Mouse (Mus musculus): ENCODE data around the gene Cfap69.

Gene Cfap69

DNA sequence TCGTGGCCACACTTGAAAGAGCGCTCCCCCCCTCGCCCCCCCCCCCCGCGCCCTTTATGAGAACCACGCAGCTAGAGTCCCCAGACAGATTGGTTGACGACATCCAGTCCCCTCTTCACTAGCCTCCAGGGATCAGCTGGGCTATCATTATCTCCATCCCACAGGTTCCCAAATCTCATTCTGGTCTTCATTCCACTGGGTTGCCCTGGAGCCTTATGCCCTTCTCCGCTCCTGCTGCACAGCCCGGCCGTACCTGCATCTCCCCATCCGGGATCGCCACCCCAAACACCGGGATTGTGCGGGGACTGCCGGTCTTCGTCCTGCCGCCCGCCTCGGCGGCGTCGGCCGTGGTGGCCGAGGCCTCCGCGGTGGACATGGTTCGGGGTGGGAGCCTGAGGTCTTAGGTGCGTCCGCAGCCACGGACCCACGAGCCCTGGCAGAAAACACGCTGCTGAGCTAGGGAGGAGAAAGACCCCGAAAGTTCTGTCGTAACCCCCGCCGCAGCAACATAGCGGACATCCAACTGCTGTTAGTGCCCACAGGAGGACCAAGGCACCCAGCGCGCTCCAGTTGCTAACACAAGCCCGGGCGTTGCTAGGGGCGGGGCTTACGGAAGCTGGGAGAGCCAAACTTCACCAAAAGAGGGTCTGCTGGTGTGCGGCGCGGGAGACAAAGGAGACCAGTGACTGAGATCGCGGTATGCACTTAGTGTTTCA is at the start of gene Cfap69:
TSS of gene Cfap69 (minus strand) at position 585 of the 716 bp plus-strand sequence.
- DNase-seq (ENCODE audit: extremely low read depth, insufficient read length, low spot score), result no peak

DNA sequence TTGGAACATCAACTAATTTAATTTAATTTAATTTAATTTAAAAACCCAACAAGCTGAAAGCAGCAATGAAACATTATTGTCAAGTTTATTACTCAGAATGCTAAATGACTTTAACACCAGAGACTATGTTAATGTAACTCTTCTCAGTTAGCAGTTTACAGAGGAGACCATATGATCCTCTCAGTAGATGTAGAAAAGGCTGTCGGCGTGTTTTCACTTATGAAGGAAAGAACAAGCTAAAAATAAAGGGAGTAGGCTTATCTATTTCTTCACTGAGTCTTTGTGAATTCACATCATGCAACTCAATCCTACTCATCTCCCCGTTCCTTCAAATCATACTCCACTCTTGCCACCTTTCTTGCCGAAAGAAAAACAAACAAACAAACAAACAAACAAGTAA is 47.0 kb upstream of the Cfap69 start:
- DNase-seq (ENCODE audit: extremely low read depth, insufficient read length, low spot score), result no peak

DNA sequence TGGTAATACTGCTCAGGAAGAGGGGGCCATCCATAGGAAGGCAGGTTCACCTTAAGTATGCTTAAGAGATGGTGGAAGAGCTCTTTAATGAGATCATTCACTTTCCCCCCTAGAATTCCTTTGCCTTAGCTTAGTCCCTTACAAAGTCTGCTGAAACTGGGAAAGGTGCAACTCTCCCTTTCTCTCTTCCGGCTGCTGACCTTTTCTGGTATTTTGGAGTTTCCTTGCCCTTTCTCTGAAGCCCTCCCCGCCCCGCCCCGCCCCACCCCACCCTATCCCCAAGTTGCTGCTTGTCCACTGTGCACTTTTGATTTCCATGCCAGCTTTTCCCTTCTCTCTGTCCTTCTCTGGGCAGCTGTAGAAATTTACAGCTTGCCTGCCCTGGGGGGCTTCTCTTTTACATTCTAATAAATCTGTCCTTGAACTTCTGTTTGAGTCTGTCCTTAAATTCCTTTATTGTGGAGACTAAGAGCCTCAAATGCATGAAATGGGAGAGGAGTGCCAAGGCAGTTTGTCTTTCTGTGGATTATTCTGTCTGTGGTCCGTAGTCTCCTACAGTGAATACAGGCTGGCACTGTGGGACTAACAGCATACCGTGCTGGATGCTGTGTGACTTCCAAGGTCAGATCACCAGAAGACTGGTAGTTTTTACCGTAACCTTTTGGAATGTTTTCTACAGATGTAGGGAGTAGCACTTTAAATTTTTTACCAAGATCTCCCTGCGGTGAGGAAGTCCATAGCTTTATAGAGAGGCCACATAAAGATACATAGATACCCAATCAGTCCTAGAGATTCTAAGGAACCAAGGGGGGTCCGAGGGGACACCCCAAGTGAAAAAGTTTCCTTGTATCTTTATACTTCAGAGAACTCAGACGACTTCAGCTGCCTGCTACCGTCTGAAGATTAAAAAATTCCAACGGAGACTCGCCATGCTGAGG is 43.6 kb upstream of the Cfap69 start:
- DNase-seq (ENCODE audit: extremely low read depth, insufficient read length, low spot score), result peak; percentile 45

DNA sequence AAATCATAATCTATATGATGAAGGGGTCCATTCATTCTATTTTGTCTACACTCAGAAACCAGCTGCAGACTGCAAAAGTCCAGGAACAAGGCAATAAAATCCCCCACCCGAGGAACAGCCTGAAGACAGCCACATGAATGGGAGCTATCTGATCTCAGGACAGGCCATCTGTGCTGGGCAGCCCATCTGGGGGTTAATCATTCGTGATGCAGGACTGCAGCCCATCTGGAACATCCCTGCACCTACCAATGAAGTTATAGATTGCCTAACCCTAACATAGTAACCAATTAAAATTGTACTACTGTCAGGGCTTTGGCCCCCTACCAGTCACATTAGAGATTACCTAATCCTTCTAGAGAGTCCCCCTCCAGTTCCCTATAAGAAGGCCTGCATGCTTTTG is 41.0 kb upstream of the Cfap69 start:
- DNase-seq (ENCODE audit: extremely low read depth, insufficient read length, low spot score), result no peak

DNA sequence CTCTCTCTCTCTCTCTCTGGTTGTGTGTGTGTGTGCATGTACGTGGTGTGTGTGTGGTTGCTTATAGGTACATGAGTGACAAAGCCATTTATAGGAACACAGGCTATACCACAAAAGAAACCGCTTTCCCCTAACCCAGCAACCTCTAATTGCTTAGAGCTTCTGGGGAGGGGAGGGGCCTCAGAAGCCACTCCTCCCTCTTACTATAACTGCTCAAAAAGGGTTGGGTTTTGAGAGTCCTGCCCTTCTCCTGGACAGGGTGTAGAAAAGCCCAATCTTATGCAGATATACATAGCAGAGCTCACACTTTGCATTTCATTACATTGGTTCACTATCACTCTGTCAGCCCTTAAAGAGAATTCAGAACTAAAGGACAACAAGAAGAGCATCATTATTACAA is 36.3 kb upstream of the Cfap69 start:
- DNase-seq (ENCODE audit: extremely low read depth, insufficient read length, low spot score), result no peak

DNA sequence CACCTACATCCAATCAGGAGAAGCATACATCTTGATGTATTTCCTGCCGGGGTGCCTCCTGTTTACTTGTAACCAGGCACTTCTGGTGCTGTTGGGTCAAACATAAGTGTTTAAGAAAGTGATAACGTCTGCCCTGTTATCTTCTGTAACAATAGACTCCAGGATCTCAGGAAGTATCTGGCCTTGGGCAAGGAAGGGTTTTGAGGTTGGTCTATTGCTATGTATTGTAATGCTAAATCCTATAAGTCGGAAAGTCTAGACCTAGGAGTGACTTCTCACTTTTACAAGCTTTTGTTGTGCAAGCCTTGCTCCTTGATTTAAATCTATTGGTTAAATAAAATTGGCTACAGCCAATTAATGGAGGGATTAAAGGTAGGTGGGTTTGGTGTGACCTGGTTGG is 34.8 kb upstream of the Cfap69 start:
- DNase-seq (ENCODE audit: extremely low read depth, insufficient read length, low spot score), result no peak

DNA sequence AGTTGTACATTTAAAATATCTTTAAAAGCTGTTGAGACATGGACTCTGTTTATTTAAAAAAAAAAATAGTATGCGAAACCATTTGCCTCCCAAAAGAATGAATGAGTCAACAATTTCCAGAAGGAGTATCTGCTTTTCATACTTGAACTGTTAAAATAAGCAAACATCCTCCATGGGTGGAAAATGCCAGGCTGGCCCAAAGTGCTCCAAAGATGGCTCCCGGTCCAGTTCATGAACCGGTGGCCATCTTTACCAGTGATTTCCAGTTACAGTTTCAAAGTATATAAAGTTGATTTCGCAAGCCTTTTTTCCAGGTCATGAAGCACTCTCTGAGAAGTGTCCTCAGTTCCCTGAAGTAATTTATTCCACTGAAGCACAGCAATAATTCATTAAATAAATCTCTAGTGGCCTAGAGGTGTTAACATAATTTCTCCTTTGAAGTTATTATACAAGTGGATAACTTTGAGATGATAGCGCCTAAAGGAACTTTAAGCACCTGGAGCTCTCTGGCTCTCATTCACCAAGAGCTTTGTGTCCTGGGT is 31.4 kb upstream of the Cfap69 start:
- no peak for DNase-seq (ENCODE audit: extremely low read depth, insufficient read length, low spot score)

DNA sequence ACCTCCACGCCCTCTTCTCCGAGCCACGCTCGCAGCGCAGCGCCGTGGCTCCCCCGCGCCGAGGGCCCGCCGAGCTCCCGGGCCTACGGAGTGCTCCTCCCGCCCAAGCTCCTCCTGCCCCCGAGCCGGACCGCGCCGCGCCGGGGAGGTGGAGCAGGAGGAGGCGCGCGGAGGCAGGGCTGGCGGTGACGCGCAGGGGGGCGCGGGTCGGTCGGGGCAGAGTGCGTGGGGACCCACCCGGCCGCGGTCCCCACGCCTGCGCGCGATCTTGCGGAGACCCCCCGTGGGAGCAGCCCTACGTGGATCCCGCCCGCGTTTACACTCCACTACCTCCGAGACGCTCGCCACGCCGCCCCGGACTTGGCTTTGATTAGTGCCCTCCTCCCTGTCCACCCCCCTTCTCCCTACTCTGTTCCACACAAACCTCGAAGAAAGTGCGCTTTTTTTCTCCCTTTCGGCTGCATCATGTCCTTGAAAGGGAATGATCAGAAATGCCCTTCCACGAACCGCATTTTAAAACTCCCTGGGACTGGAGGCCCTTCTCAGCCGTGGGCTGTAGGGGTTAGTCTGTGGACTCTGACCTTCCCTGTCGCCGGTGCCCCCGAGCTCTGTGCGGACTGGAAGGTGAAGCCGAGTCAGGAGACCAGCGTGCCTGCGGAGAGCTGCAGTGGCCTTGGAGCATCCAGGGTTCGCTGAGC is 30.1 kb upstream of the Cfap69 start, which contains the start of gene Steap2:
TSS of gene Steap2 (minus strand) at position 623 of the 698 bp plus-strand sequence.
- DNase-seq (ENCODE audit: extremely low read depth, insufficient read length, low spot score), result peak; percentile 86

DNA sequence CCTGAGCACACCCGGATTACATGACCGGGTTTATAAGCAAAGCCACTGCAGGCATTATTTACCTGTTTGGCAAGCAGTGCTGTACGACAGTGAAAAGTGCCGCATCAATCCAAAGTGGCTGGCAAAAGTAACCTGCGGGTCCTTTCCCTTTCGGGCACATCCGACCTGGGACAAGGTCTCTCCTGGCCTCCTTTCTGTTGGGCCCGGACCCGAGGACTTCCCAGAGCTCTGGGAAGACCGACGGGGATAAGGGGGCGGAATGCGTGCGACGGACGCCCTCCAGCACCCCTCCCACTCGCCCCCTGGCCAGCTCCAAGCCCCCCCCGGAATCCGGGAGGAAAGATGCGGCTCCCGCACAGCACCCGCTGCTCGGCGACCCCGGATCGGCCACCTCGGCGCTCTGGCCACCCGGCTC is 29.5 kb upstream of the Cfap69 start:
- no peak for DNase-seq (ENCODE audit: extremely low read depth, insufficient read length, low spot score)

DNA sequence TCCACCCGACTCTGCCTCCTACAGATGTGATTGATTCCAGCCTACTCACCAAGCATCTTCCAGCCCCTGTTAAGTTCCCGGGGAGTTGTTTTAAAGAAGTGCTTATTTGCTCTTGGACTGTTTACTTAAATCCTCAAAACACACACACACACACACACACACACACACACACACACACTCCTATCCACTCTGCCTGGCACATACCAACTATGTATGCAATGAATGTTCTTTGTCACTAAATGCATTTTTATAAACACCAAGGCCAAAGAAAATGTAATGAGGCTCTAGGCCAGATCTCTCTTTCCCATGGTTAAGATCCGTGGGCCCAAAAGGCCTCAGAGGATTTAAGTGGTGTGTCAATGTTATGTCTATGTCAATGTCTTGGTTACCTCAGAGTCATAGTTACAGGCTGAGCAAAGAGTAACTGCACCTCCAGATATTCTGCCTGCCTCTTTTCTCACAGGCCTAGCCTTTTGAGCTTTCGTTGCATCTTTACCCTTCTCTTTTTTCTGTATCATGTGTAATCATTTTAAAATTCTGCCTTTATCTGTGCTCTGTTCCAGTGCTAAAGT is 28.2 kb upstream of the Cfap69 start:
- peak; percentile 35 for DNase-seq (ENCODE audit: extremely low read depth, insufficient read length, low spot score)

DNA sequence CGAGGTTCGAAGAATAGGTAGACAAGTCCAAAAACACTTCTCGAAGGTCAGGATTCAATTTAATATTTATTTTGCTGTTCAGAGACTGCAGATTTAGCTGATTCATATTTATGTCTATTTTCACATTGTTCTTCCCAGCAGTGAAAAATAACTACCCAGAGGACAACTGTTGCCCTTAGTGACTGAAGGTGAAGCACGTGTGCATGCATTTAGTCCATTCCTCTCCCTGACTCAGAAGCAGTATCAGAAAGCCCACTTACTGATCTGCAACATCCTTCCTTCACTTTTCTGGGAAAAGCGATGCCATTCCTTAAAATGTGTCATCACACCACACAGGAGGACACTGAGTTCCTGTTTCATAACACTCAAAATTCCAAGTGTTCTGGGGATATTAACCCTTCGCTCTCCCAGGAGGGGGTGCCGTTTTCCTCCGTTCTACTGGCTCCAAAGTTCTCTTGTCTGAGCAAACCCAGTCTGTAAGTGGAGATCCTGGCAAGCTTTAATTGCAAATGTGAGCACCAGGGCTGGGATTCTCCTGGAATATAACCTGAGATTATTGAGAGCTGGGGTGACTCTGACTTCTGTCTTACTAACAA is 25.0 kb upstream of the Cfap69 start:
- DNase-seq (ENCODE audit: extremely low read depth, insufficient read length, low spot score), result peak; percentile 39

DNA sequence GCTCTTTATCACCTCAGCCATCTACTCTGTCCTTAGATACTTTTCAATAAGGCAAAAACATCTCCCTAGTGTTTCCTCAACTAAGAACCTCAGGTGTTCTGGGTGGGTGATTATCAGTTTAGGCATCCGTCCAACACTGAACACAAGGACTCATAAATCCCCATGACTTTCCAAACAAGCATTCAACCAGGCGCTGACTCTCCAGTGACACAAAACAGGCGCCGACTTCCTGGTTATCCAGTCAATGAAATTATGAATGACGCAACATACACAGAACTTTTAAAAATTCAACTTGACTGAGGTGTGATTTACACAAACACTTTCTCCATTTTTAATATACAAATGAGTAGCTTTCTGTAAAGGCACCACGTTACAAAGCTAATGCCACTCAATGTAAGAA is 24.2 kb upstream of the Cfap69 start:
- no peak for DNase-seq (ENCODE audit: extremely low read depth, insufficient read length, low spot score)

DNA sequence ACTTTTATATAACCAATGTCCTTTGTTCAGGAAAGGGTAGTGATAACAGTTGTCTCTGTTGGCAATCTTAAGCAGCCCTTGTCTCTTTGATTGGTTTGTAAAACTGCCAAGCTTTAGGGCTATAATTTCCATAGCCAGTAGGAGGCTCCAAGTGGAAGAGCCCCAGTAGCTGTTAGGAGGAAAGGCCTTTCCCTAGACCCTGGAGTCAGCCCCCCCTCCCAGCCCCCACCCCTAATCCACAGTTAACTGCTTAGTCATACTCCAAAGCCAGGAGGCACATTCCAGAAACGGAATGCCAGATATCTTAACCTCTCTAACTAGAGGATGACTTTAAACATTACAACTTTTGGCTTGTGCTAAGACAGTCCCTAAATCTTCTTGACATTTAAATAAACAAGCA is 22.9 kb upstream of the Cfap69 start:
- peak; percentile 53 for DNase-seq (ENCODE audit: extremely low read depth, insufficient read length, low spot score)

DNA sequence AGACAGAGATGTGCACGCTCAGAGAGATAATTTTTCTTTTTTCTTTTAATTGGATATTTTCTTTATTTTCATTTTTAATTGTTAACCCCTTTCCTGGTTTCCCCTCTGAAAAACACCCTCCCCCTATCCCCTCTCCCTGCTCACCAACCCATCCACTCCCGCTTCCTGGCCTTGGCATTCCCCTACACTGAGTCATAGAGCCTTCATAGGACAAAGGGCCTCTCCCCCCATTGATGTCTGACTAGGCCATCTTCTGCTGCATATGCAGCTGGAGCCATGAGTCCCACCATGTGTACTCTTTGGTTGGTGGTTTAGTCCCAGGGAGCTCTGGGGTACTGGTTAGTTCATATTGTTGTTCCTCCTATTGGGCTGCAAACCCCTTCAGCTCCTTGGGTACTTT is 20.9 kb upstream of the Cfap69 start:
- DNase-seq (ENCODE audit: extremely low read depth, insufficient read length, low spot score), result peak; percentile 63

DNA sequence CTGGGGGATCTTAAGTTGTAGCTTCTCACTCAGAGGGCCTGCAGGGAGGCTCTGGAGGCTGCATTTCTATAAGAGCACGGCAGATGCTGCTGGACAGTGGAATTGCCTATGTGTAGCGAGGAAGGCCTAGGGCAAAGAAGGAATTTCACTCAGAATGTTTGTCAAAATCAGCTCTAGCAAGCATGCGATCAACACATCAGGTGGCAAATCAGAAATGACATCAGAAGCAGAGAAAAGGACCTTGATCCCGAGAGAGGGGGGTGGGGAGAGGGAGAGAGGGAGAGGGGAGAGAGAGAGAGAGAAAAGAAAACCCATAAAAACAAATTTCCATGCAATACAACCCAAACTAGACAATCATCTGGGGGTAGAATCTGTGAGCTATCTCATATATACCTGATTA is 19.3 kb upstream of the Cfap69 start:
- DNase-seq (ENCODE audit: extremely low read depth, insufficient read length, low spot score), result no peak

DNA sequence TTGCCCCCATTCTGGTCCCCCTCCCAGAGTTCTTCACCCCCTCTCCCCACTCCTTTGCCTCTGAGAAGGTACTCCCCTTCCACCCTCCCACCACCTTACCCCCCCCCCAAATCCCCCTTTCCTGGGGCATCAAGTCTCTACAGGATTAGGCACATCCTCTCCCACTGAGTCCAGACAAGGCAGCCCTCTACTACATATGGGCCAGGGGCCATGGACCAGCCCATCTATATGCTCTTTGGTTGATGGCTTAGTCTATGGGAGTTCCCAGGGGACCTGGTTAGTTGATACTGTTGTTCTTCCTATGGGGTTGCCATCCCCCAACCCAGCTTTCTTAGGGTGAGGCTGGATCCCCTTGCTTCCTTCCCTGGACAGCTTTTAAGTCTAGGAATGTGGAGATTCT is 15.4 kb upstream of the Cfap69 start:
- no peak for DNase-seq (ENCODE audit: extremely low read depth, insufficient read length, low spot score)

DNA sequence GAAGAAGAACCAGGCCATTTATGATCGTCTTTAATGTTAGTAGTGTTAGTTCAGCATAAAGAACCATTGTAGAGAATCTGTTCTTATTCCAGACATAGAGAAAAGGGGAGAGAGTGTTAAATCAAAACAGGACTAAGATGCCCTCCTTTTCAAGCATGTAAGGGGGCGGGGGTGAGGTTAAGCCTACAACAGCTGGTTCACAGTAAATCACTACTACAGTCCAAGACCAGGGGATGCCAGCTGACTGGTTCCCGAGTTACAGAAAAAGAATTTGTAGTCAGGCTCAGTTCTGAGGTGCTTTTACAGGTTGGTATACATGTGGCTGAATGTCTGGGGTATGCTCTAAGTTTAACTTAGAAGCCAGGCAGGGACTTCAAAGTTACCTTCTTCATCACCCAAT is 12.0 kb upstream of the Cfap69 start:
- no peak for DNase-seq (ENCODE audit: extremely low read depth, insufficient read length, low spot score)

DNA sequence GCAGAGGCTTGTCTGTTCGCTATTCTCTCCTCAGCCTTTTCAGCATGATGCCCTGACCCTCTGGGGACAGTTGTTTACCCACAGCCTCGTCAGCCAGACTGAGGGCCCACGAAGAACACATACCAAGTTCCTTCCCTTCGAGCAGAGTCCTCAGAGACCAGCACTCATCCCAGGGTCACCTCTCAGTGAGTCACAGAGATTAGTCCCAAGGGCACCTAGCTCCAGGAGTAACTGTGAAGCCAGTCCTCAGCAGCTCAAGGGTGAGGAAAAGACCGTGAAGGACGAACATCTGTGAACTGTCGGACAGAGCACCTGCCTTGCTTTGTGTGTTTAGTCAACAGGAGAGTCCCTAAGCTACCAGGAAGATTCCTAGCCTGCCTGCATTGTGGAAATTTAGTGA is 4.9 kb upstream of the Cfap69 start:
- DNase-seq (ENCODE audit: extremely low read depth, insufficient read length, low spot score), result no peak

DNA sequence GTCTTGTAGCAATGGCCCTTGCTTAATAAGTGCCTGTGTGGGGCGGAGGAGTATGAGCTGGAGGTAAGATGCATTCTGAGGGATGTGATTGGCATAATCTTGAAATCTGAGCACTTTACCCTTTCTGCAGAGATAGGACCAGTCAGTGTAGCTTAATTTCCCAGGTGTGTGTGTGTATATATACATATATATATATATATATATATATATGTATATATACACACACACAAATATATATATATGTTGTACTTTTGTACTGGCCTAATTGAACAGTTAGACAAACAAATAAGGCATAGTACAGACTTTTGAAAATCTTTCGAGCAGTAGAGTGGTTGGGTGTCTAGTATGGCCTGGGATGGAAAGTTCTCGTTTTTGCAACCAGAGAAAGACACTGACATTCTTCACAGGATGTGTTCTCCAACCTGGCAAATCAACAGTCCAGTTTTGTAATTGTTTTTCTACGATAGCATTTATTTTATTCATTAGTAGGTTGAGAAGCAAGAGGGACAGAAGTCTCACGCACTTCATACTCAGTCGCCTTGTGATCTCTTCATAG is 410 bp upstream of the Cfap69 start:
- no peak for DNase-seq (ENCODE audit: extremely low read depth, insufficient read length, low spot score)

DNA sequence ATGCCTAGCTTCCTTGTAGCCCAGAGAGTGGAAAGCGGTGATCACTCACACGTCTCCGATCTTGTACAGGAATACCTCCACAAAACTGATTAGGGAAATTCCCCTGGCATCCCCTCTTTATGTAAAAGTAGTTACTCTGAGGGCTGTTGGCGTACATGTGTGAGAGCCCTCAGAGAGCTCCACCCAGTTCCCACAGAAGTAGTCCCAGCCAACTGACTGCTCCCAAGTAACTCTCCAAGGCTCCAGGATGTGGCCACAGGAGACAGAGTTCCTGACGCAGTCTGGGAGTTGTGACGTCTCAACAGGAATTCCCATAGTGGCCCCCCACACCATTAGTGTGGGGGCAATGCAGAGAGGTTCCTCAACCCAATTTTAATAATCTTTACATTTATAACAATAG is 982 bp downstream of the Cfap69 start:
- no peak for DNase-seq (ENCODE audit: extremely low read depth, insufficient read length, low spot score)
